Mouse (Mus musculus) frontal cortex, adult (tissue): ENCODE results near the gene Hist1h1a.
"Not testable (repeated sequence)": the region's sequence is repeated elsewhere in the genome, so short reads cannot be mapped to it uniquely, and the experiment has no call there.

Source experiments
- ATAC-seq: cut with Nextera tagmentation; 2 replicates; pipeline ENCODE4 v1.9.2; 2017; ENCODE audit warnings: mild to moderate bottlenecking, moderate library complexity, mixed read lengths; ENCODE audit not compliant: low TSS enrichment

Hist1h1a gene

GRCm38 (mm10) chr13:23759916-23760239 lies 3.6 kb upstream of the Hist1h1a start:
- ATAC-seq: no peak

DNA sequence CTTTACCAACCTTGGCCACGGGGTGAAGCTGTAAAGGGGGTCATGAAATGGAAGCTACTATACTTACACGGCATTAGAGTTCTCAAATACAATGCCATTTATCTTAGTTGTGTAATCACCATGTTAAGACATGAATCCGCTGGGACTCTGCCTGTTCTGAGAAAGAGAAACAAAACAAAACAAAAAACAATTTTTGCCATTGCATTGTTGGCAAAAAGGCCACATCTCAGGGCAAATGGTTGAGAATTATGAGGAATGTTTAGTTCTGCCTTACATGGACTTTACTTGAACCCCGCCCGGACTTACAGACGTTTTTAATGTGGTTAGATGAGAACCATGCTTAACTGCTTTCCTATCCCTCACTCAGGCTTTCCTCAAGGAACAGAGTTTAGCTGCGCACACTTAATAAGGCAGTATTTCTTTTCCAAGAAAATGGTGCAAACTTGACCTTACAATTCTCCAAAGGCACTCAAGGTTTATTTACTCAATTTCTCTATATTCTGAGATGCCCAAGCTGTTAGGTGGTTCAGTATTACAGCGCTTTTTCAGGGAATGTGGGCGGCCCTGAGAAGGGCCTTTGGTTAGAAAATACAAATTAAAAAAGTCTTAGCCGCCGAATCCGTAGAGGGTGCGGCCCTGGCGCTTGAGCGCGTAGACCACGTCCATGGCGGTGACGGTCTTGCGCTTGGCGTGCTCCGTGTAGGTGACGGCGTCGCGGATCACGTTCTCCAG lies 3.1 kb upstream of the Hist1h1a start:
- no peak for ATAC-seq

- ATAC-seq: peak; percentile 53
These were observed 2.2 kb upstream of the Hist1h1a start, which contains the start of gene Hist1h4a for GRCm38 (mm10) chr13:23760972-23761864. Gene Hist1h4a, minus strand, starts transcription at chr13:23761230.

GRCm38 (mm10) chr13:23761871-23762821 lies 1.3 kb upstream of the Hist1h1a start, which contains the start of gene Hist1h3a:
Gene Hist1h3a, minus strand, starts transcription at chr13:23762386.
- peak; percentile 73 for ATAC-seq

GRCm38 (mm10) chr13:23763242-23763585 lies 252 bp upstream of the Hist1h1a start:
- no peak for ATAC-seq

DNA sequence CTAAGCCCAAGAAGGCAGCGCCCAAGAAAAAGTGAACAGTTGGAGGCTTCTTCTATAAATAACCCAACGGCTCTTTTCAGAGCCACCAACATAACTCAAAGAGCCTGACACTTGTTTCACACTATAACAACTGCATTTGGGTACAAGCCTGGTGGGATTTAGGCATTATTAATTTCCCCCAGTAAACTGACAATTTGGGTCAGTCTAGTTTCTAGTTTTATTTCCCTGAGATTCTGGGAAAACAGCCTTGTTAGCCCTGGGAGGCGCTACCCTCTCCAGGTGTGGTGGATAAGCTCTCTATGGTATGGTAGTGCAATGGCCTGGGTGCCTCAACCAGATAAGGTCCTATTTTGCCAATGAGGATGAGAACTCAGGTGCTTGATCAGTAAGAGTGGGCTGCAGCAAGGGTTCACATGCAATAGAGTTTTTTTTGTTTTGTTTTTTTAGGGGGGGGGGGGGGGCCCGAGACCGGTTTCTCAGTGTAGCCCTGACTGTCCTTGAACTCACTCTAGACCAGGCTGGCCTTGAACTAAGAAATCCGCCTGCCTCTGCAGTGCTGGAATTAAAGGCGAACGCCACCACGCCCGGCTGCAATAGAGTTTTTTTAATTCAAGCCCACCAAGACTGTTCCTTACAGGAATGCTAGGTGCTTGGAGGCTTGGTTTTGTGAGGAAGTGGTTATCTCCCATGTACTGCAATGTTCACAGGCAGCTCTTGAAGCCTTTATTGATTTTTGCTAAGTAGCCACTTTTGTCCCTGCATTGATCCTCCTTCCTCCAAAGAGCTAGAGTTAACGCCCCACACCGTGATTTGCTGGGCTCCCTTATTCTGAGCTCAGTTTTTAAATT lies 1.1 kb downstream of the Hist1h1a start:
- ATAC-seq: no peak

DNA sequence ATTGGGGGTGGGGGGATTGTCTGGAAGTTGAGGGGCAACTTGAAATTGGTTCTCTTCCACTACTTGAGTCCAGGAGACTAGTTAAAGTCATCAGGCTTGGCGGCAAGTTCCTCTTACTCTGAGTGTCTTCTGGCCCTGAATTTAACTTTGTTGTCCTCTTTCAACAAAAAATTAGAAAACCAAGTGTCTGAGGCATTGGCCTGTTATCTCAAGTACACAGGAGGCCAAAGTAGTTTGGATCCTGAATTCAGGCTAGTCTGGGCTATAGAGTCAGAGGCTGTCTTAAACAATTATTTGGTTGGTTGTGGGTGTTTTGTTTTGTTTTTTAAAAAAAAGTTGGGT lies 1.7 kb downstream of the Hist1h1a start:
- ATAC-seq: no peak

- ATAC-seq: no peak
These were observed 3.3 kb downstream of the Hist1h1a start for GRCm38 (mm10) chr13:23766772-23767171.

GRCm38 (mm10) chr13:23768834-23769397 lies 5.5 kb downstream of the Hist1h1a start:
- ATAC-seq: no peak

DNA sequence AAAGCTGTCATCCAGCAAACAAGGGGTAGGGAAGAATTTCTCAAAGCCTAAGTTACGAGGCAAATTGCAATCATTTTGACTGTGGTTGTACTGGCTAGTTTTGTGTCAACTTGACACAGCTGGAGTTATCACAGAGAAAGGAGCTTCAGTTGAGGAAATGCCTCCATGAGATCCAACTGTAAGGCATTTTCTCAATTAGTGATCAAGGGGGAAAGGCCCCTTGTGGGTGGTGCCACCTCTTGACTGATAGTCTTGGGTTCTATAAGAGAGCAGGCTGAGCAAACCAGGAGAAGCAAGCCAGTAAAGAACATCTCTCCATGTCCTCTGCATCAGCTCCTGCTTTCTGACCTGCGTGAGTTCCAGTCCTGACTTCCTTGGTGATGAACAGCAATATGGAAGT lies 6.1 kb downstream of the Hist1h1a start, which contains the start of gene Trim38:
Gene Trim38 (plus strand): TSS at position 301 of the 400 bp plus-strand sequence.
- not testable (repeated sequence) for ATAC-seq

- peak; percentile 91 for ATAC-seq
These were observed 9.3 kb downstream of the Hist1h1a start for GRCm38 (mm10) chr13:23772561-23773313.

DNA sequence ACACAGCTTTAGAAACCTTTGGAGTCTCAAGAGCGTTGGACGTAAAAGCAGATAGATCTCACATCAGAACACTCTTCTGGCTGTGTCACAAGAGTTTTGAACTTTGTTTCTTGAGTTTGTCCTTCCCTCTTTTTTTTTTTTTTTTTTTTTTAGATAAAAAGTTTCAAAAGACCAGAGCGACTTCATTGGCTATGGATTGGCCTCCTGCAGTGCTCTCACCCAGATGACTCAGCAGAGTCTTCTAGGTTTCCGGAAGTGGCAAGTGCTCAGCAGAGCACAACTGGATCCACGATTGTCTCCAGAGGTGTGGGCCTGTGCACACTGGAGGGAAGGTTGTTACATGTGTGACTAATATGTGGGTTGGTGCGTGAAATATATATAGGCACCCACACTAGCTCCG lies 14.9 kb downstream of the Hist1h1a start:
- ATAC-seq: no peak

- ATAC-seq: no peak
These were observed 15.6 kb downstream of the Hist1h1a start for GRCm38 (mm10) chr13:23779025-23779424.

DNA sequence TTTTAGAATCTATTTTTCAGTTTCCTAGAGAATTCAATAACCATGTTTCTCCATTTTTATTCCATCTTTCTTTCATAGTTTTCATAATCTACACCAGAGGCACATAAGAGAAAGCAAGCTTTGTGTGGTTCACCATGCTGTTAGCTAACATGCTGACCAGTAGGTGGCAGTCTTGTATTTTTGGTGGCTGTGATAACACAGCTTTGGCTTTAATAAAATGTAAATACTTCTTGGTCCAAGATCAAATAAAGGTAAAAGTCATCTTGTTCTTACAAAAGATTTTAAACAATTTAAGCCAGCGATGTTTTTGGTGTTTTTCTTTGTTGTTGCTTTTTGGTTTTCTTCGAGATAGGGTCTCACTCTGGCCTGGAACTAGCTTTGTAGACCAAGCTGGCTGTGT lies 29.1 kb downstream of the Hist1h1a start:
- ATAC-seq: peak; percentile 95

DNA sequence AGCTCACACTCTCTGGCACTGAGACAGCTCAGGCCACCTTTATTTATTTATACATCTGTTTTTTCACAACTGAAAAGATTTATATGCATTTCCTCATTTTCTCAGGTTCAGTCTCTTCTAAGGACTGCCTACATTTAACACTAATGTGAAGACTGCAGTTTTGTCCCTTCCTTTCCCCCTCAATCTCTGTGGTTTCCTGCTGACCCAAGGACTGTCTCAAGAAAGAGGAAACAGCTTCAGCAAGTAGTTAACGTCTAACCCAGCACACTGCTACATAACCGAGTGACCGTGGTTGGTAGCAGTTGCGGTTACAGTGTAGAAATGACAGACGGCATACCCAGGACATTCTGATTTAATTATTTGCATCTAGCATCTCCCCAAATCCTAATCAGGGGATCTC lies 35.9 kb downstream of the Hist1h1a start:
- no peak for ATAC-seq

GRCm38 (mm10) chr13:23804532-23804931 lies 41.1 kb downstream of the Hist1h1a start:
- ATAC-seq: no peak

- no peak for ATAC-seq
These were observed 43.1 kb downstream of the Hist1h1a start, which contains the start of gene Slc17a2 for GRCm38 (mm10) chr13:23806422-23807052. Gene Slc17a2, plus strand, starts transcription at chr13:23806993.
